Mouse (Mus musculus) brown adipose tissue, adult 24 weeks (tissue): Measurements from ENCODE around the gene Ndufc2. TPM values are rescaled to one million over a fixed set of nuclear protein-coding genes. Genes with fewer than 3 reads are reported as not detected.
"Not testable (repeated sequence)": the region's sequence is repeated elsewhere in the genome, so short reads cannot be mapped to it uniquely, and the experiment has no call there.

Source experiments
- H3K27ac ChIP-seq: fragments of 200-500 bp; replicated peaks from 2 replicates; pipeline ENCODE4 v1.5.1; 2012; ENCODE audit warnings: low read depth, mild to moderate bottlenecking, low read length
- H3K4me1 ChIP-seq: fragments of 200-500 bp; 2 replicates; pipeline ENCODE4 v1.6.1; 2012; ENCODE audit warnings: low read length, mixed read lengths; ENCODE audit not compliant: control insufficient read depth, insufficient read depth, insufficient read length
- H3K4me3 ChIP-seq: fragments of 200-500 bp; 2 replicates; pipeline ENCODE4 v1.5.1; 2012; ENCODE audit warnings: low read depth, mild to moderate bottlenecking, low read length, moderate library complexity; ENCODE audit not compliant: insufficient read depth
- polyA plus RNA-seq: library from polyadenylated mRNA; stranded (reverse); fragments of >200 nt; gene quantifications from 2 replicates; pipeline ENCODE4 v1.2.4, GENCODE M21; 2012; ENCODE audit not compliant: missing spikeins, insufficient read depth, insufficient read length

Gene Ndufc2
- polyA plus RNA-seq, 1 experiment = 931 TPM

DNA sequence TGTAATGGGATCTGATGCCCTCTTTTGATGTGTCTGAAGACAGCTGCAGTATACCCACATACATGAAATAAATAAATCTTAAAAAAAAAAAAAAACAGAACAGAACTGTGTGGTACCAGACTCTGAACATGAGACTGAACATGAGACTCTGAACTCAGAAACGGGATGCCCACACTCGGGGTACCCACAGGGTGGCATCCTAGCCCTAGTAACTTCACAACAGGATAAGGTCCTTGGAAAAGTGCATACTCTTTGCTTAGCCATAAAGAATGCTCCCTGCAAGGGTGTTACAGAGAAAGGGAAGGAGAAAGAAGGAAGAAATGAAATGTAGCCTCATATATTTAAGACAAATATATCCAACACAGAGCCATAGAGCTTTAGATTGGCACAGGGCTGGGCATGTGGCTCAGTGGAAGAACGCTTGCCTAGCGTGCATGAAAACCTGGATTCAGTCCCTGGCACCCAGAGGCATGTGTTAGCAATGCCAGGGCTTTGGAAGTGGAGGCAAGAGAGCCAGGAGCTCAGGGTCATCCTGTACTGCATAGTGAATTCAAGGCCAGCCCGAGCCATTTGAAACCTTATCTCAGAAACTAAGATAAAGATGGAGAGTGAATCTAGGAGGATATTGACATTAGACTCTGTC is 28.1 kb downstream of the Ndufc2 start:
- no peaks in the 10 kb centered on the region for H3K4me1 ChIP-seq
- no peak overlapping the region for H3K27ac ChIP-seq
- H3K4me3 ChIP-seq = no peak overlapping the region

DNA sequence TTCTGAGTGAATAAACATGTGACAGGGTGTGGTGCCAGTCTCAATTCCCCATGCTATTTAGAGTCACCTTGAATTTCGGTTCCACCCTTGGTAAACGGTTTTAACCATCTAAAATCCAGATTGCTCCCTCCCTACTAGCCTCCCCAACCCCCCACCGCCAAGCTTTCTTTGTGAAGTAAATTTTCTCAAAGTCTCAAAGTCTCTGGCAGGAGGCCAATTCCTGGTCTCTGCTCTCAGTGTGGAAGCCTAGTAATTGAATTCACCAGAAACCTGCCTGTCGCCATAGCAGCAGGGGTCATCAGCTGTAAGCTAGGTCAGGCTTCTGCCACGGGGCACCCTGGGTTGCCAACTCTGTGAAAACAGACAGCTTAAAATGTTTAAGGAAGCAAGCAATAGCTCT is 29.9 kb downstream of the Ndufc2 start:
- H3K27ac ChIP-seq = no peak overlapping the region
- H3K4me1 ChIP-seq = no peaks in the 10 kb centered on the region
- no peak overlapping the region for H3K4me3 ChIP-seq

GRCm38 (mm10) chr7:97433517-97433916 is 33.7 kb downstream of the Ndufc2 start:
- H3K27ac ChIP-seq, H3K4me1 ChIP-seq, H3K4me3 ChIP-seq: not testable (repeated sequence)

DNA sequence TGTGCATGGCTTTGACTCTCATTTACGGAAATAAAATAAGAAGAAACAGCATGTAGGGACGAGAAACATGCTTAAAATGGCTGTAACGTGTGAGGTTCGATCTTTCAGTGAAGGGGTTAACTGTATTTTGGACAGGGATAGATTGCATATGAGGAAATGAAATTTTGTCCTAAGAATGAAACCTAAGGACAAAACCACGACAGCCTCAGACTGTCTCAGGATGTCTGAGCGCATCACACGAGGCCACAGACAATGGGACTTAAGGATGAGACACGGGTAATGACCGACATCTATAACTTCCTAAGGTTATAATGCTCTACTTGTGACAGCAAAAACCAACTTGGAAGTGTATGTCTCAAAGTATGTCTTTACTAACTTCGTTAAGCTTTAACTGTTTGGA is 34.7 kb downstream of the Ndufc2 start:
- Histone ChIP-seq H3K4me3 (no peak overlapping the region), H3K27ac (no peak overlapping the region), H3K4me1 (no peaks in the 10 kb centered on the region)

GRCm38 (mm10) chr7:97438986-97439385 is 39.2 kb downstream of the Ndufc2 start:
- H3K4me3 ChIP-seq = no peak overlapping the region
- H3K4me1 ChIP-seq = no peaks in the 10 kb centered on the region
- H3K27ac ChIP-seq = no peak overlapping the region

- Histone ChIP-seq H3K4me3 (no peak overlapping the region), H3K4me1 (0 out of 2 replicates have a peak, but pooled peaks cover 9% of the 10 kb centered on the region), H3K27ac (peak overlapping the region; percentile 33; the same call in 1 of the 2 replicates)
These were observed 46.5 kb downstream of the Ndufc2 start for GRCm38 (mm10) chr7:97446171-97446925.

GRCm38 (mm10) chr7:97447050-97447531 is 47.3 kb downstream of the Ndufc2 start:
- Histone ChIP-seq H3K4me1 (0 out of 2 replicates have a peak, but pooled peaks cover 9% of the 10 kb centered on the region), H3K27ac (peak overlapping the region; percentile 33; the same call in 1 of the 2 replicates), H3K4me3 (no peak overlapping the region)

DNA sequence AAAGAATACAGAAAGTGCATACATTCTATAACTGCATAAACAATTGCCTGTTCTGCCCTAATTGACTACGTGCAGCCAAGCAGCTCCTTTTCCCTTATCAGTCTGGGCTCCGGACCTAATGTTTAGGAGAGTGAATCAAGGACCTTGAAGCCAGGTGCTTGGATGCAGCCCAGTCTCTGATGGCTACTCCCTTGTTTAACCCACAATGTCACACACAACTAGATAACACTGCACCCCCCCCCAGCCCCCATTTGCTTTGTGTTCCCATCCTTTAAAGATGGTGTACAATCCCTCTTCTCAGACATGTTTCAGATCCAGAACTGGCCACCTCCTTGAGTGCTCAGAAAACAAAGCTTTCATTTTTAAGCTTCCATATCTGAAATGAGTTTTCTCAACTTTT is 51.2 kb downstream of the Ndufc2 start, which contains the start of gene Kctd14:
Gene Kctd14, plus strand, starts transcription at position 301 of the 400 bp plus-strand sequence.
- 0 out of 2 replicates have a peak, but pooled peaks cover 11% of the 10 kb centered on the region for H3K4me1 ChIP-seq
- H3K27ac ChIP-seq, H3K4me3 ChIP-seq: not testable (repeated sequence)

GRCm38 (mm10) chr7:97452196-97452595 is 52.4 kb downstream of the Ndufc2 start:
- Histone ChIP-seq H3K4me3 (no peak overlapping the region), H3K4me1 (0 out of 2 replicates have a peak, but pooled peaks cover 5% of the 10 kb centered on the region), H3K27ac (no peak overlapping the region)

GRCm38 (mm10) chr7:97453141-97453921 is 53.5 kb downstream of the Ndufc2 start:
- Histone ChIP-seq H3K27ac (no peak overlapping the region), H3K4me1 (0 out of 2 replicates have a peak, but pooled peaks cover 2% of the 10 kb centered on the region), H3K4me3 (peak overlapping the region; percentile 49)

DNA sequence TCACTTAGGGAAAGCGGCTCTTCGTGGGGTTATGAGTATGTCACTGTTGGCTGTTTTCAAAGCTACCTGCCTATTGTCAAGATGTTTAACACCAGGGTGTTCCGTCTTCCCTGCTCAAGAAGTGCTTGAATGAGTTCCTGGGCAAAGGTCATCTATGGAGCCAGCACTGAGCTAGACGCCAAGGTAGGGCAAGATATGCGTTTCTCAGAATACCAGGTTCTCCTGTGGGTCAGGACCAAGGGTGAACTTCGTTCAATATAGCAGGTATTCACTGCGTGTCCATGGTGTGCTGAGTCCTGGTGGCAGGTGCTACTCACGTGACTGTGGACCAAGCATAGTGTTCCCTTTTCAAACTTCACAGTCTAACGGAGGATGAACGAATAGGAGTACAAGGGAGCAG is 55.0 kb downstream of the Ndufc2 start:
- no peak overlapping the region for H3K4me3 ChIP-seq
- H3K4me1 ChIP-seq = 0 out of 2 replicates have a peak, but pooled peaks cover 2% of the 10 kb centered on the region
- no peak overlapping the region for H3K27ac ChIP-seq

DNA sequence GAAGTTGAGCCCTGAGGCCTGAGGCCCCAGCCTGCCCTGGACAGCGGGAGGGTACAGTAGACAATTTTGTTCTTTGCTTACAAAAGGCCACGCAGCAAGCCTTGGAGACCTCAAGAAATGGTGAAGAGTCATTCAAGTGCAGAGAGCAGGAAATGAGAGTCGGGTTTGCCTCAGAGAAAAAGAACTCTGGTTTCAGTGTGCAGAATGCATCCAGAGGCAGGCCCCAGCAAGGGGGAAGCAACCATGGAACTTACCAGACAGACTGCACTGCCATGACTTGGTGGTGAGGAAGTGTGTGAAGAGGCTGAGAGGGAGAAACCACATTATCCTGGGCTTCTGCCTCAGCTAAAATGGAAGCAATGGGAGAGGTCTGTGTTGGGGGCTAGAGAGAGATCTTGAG is 55.8 kb downstream of the Ndufc2 start:
- Histone ChIP-seq H3K27ac (no peak overlapping the region), H3K4me3 (no peak overlapping the region), H3K4me1 (0 out of 2 replicates have a peak, but pooled peaks cover 2% of the 10 kb centered on the region)
